ENCODE assay signal across 8 mouse cellular contexts in genomic region chr3:144570047-144570815, GRCm38 (mm10). TPM values are rescaled to one million over a fixed set of nuclear protein-coding genes. Genes with fewer than 3 reads are reported as not detected.
A peak's percentile ranks its signal among the peaks of the same experiment; 100 is the strongest.
DNase-seq lines count a peak whose midpoint lies in the region; ATAC-seq lines count a peak whose summit lies in the region.

Gene Hs2st1, minus strand, starts transcription at chr3:144570181.
Gene Selenof, plus strand, starts transcription at chr3:144570304.

- WGBS in hindbrain, embryonic 16.5 days = under 1% methylated on average over 51 of the region's 69 CpGs
- WGBS in macrophage (ENCODE audit: missing documents) = under 1% methylated on average over 49 of the region's 69 CpGs

- H3K79me2 ChIP-seq in macrophage (ENCODE audit: inconsistent target) = peaks cover 90% of the 10 kb centered on the region

- H3K27ac ChIP-seq in hindbrain, embryonic 16.5 days (ENCODE audit: low read depth, low read length) = peak within 1 kb of the TSS; percentile 95
- peak within 1 kb of the TSS; percentile 87 for H3K27ac ChIP-seq in macrophage

- no peaks in the 10 kb centered on the region for H3K27me3 ChIP-seq in hindbrain, embryonic 16.5 days (replicated peaks; ENCODE audit: control insufficient read depth, insufficient read depth, low read length)

- H3K9me3 ChIP-seq in hindbrain, embryonic 16.5 days (ENCODE audit: control insufficient read depth, low read length) = no peaks in the 10 kb centered on the region

- DNase-seq in WW6 (ENCODE audit: low read depth, low spot score) = peak; percentile 97
- peak; percentile 84 to 94 for DNase-seq in cerebellum, postnatal 4 days (ENCODE audit: low spot score in 2 of 2)
- peak; percentile 99 for DNase-seq in gastrocnemius, adult 18-20 months (ENCODE audit: low spot score)
- peak; percentile 96 for DNase-seq in left cerebral cortex, adult 18-20 months (ENCODE audit: low spot score in 2 of 2)
- DNase-seq in right cerebral cortex, adult 18-20 months = peak; percentile 99
- DNase-seq in urinary bladder, postnatal 10 days (ENCODE audit: low spot score) = peak; percentile 85

- peaks cover 2% of the 10 kb centered on the region; the same call in 1 of the 2 replicates for H3K36me3 ChIP-seq in hindbrain, embryonic 16.5 days (ENCODE audit: control insufficient read depth, insufficient read depth, low read length)
- peaks cover 6% of the 10 kb centered on the region; the same call in 1 of the 2 replicates for H3K36me3 ChIP-seq in macrophage (ENCODE audit: inconsistent target)

- ATAC-seq in hindbrain, embryonic 16.5 days = peak; percentile 98

- H3K9ac ChIP-seq in hindbrain, embryonic 16.5 days (ENCODE audit: low read depth, low read length) = peak within 1 kb of the TSS; percentile 83

- peaks cover 27% of the 10 kb centered on the region for H3K4me1 ChIP-seq in hindbrain, embryonic 16.5 days (ENCODE audit: control insufficient read depth, insufficient read depth, low read depth, low read length)

- H3K4me2 ChIP-seq in hindbrain, embryonic 16.5 days (ENCODE audit: low read length) = peak within 1 kb of the TSS; percentile 86

- H3K4me3 ChIP-seq in hindbrain, embryonic 16.5 days (ENCODE audit: low read length) = peak within 1 kb of the TSS; percentile 68
- peak within 1 kb of the TSS; percentile 89 for H3K4me3 ChIP-seq in macrophage (ENCODE audit: inconsistent target)

RNA-seq across cellular contexts. Expression of gene Hs2st1, which starts in this region (rescaled TPM):
- total RNA-seq in gastrocnemius, adult 18-20 months (2021) = 10 to 100 TPM; 10.8 to 12.5 TPM
- 12.1 and 12.3 TPM in 2 replicates for polyA plus RNA-seq in hindbrain, embryonic 16.5 days (2015; fragmentation: Nextera tagmentation; extraction: Ambion mirVana)
- total RNA-seq in left cerebral cortex, adult 18-20 months (2021) = 10 to 100 TPM; 50.8 to 51.1 TPM
- total RNA-seq in macrophage (2018; cell fraction: chromatin; rRNA removed) = 10 to 100 TPM in 21 of 26 experiments, 1 to 10 TPM in 5; 7.0 to 58.2 (median 26.5) TPM
- 10 to 100 TPM in 25 of 26 experiments, 1 to 10 TPM in 1; 9.9 to 24.7 (median 16.5) TPM for total RNA-seq in macrophage (2018; cell fraction: cytosol; rRNA removed)
- total RNA-seq in macrophage (2018; cell fraction: nucleus; rRNA removed) = 10 to 100 TPM; 13.2 to 73.1 (median 28.4) TPM
- 14.6 to 16.6 TPM (median 16.5 TPM) in 3 replicates for polyA plus RNA-seq in macrophage (2018)

RNA-seq across cellular contexts. Expression of gene Selenof, which starts in this region (rescaled TPM):
- total RNA-seq in gastrocnemius, adult 18-20 months (2021) = 100 to 1,000 TPM; 109 to 111 TPM
- polyA plus RNA-seq in hindbrain, embryonic 16.5 days (2015; fragmentation: Nextera tagmentation; extraction: Ambion mirVana) = 574 and 619 TPM in 2 replicates
- total RNA-seq in left cerebral cortex, adult 18-20 months (2021) = 100 to 1,000 TPM; 212 TPM
- 100 to 1,000 TPM in 2 of 26 experiments, 10 to 100 TPM in 24; 23.5 to 130 (median 58.2) TPM for total RNA-seq in macrophage (2018; cell fraction: chromatin; rRNA removed)
- 100 to 1,000 TPM; 224 to 356 (median 300) TPM for total RNA-seq in macrophage (2018; cell fraction: cytosol; rRNA removed)
- 100 to 1,000 TPM in 15 of 26 experiments, 10 to 100 TPM in 11; 53.0 to 207 (median 110) TPM for total RNA-seq in macrophage (2018; cell fraction: nucleus; rRNA removed)
- polyA plus RNA-seq in macrophage (2018) = 374 to 535 TPM (median 384 TPM) in 3 replicates

Comparison
In these comparisons a context has a peak if more than half of its experiments do, and no peak if none do; other contexts are left out.
1. Peak in every context shown above with its lines: DNase-seq, ATAC-seq, H3K4me3 ChIP-seq and H3K27ac ChIP-seq.